Mouse (Mus musculus) ES-Bruce4 (cell line): ENCODE measurements at regions not wholly inside any gene's neighbourhood (a gene's known extent, or its start where the extent isn't known, plus 50 kb on each side); places are given as distances from the start of the nearest gene placed in this dataset.

Source experiments
- H3K27ac ChIP-seq: 2 replicates; pipeline ENCODE4 v1.5.1; 2012; ENCODE audit warnings: low read length, inconsistent platforms; ENCODE audit not compliant: insufficient read depth
- H3K27me3 ChIP-seq: 2 replicates; pipeline ENCODE4 v1.6.1; 2012; ENCODE audit warnings: mild to moderate bottlenecking, low read length, inconsistent platforms; ENCODE audit not compliant: control insufficient read depth, poor library complexity, insufficient read depth, severe bottlenecking
- H3K36me3 ChIP-seq: 2 replicates; pipeline ENCODE4 v1.6.1; 2012; ENCODE audit warnings: inconsistent platforms, mild to moderate bottlenecking, low read length, moderate library complexity; ENCODE audit not compliant: control insufficient read depth, poor library complexity, insufficient read depth, severe bottlenecking
- H3K4me1 ChIP-seq: one replicate; pipeline ENCODE4 v1.8.1; 2011; ENCODE audit warnings: low read length; ENCODE audit not compliant: control insufficient read depth, insufficient read depth
- H3K4me3 ChIP-seq: 2 replicates; pipeline ENCODE4 v1.5.1; 2011; ENCODE audit warnings: low read depth, mild to moderate bottlenecking, low read length
- H3K9ac ChIP-seq: 2 replicates; pipeline ENCODE4 v1.6.1; 2012; ENCODE audit warnings: low read depth, mild to moderate bottlenecking, inconsistent platforms; ENCODE audit not compliant: poor library complexity, severe bottlenecking
- H3K9me3 ChIP-seq: replicated peaks from 2 replicates; pipeline ENCODE4 v1.6.1; 2012; ENCODE audit warnings: mild to moderate bottlenecking, low read length, inconsistent platforms; ENCODE audit not compliant: control insufficient read depth, poor library complexity, insufficient read depth, severe bottlenecking
- CTCF ChIP-seq: IDR thresholded peaks from one replicate; pipeline ENCODE4 v1.8.1; 2011; ENCODE audit warnings: low read depth, low read length
- EP300 ChIP-seq: IDR thresholded peaks from 2 replicates; pipeline ENCODE4 v1.6.1; 2011; ENCODE audit warnings: low read depth, low read length; ENCODE audit not compliant: insufficient read depth
- POLR2A ChIP-seq: IDR thresholded peaks from one replicate; pipeline ENCODE4 v1.8.1; 2011; ENCODE audit warnings: low read length; ENCODE audit not compliant: insufficient read depth

DNA sequence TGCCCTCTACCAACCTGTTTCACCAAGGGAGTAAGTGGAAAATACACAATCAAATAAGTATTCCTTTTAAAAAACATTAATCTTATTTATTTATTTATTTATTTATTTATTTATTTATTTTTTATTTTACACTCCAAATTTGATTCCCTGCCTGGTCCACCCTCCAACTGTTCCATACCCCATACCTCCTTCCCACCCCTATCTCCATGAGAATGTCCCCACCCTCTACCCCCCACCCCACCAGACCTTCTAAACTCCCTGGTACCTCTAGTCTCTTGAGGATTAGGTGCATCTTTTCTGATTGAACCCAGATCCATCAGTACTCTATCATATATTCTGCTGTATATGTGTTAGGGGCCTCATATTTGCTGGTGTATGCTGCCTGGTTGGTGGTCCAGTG, 538.4 kb upstream of the Cdh8 start:
- Histone ChIP-seq H3K4me3 (no peak overlapping the region), H3K9ac (no peak overlapping the region), H3K27ac (no peak overlapping the region), H3K4me1 (no peaks in the 10 kb centered on the region), H3K9me3 (no peaks in the 10 kb centered on the region), H3K27me3 (no peaks in the 10 kb centered on the region), H3K36me3 (no peaks in the 10 kb centered on the region)
- TF ChIP-seq POLR2A (no peak), CTCF (no peak), EP300 (no peak)

DNA sequence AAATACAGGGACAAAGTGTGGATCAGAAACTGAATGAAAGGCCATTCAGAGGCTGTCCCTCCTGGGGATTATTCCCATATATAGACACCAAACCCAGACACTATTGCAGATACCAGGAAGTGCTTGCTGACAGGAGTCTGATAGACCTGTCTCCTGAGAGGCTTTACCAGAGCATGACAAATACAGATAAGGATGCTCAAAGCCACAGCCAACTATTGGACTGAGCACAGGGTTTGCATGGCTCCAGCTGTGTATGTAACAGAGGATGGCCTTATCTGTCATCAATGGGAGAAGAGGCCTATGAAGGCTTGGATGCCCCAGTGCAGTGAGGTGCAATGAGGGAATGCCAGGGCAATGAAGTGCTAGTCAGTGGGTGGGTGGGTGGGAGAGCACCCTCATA, 537.6 kb upstream of the Cdh8 start:
- H3K4me1 ChIP-seq = no peaks in the 10 kb centered on the region
- no peaks in the 10 kb centered on the region for H3K27me3 ChIP-seq
- no peak overlapping the region for H3K27ac ChIP-seq
- TF ChIP-seq EP300 (no peak), POLR2A (no peak), CTCF (no peak)
- no peak overlapping the region for H3K9ac ChIP-seq
- no peaks in the 10 kb centered on the region for H3K9me3 ChIP-seq
- H3K4me3 ChIP-seq = no peak overlapping the region
- H3K36me3 ChIP-seq = no peaks in the 10 kb centered on the region

DNA sequence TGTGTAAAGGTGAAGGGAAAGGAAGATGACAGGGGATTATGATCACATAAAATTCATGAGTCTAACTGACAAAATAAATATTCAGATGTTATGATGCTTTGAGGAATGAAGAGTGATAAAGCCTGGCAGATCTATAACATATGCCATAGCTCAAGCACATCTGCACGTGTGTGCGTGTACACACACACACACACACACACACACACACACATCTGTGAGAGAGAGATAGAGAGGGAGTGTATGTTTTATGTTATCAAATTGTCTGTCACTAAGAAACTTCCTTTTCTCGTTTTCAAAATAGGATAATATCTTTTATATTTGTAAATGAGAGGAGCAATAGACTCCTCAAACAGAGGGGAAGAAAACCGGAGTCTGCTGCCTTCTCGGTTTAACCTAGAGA, 516.9 kb upstream of the Cdh8 start:
- H3K9me3 ChIP-seq = no peaks in the 10 kb centered on the region
- no peaks in the 10 kb centered on the region for H3K27me3 ChIP-seq
- H3K27ac ChIP-seq = no peak overlapping the region
- H3K4me3 ChIP-seq = no peak overlapping the region
- no peaks in the 10 kb centered on the region for H3K4me1 ChIP-seq
- H3K9ac ChIP-seq = no peak overlapping the region
- TF ChIP-seq CTCF = no peak
- no peak for TF ChIP-seq EP300
- TF ChIP-seq POLR2A = no peak
- H3K36me3 ChIP-seq = no peaks in the 10 kb centered on the region
